Mouse (Mus musculus) heart, embryonic 16.5 days (tissue): ENCODE data around the gene Mid1. TPM values are rescaled to one million over a fixed set of nuclear protein-coding genes. Genes with fewer than 3 reads are reported as not detected.
"Not testable (repeated sequence)": the region's sequence is repeated elsewhere in the genome, so short reads cannot be mapped to it uniquely, and the experiment has no call there.

Source experiments
- ATAC-seq: fragments of 200-750 bp; cut with Nextera tagmentation; replicated peaks from 2 replicates; pipeline ENCODE4 v1.8.0; 2017; ENCODE audit warnings: moderate number of reproducible peaks; ENCODE audit not compliant: insufficient read depth, low FRiP score; ENCODE audit errors: extremely low read depth
- H3K27ac ChIP-seq: fragments of 300-500 bp; sonication (generic); 2 replicates; pipeline ENCODE4 v1.5.1; 2014; ENCODE audit warnings: mild to moderate bottlenecking, low read length, control low read depth, moderate library complexity
- H3K27me3 ChIP-seq: fragments of 300-500 bp; sonication (generic); 2 replicates; pipeline ENCODE4 v1.6.1; 2014; ENCODE audit warnings: low read length, mixed read lengths; ENCODE audit not compliant: control insufficient read depth, insufficient read depth
- H3K36me3 ChIP-seq: fragments of 300-500 bp; sonication (generic); 2 replicates; pipeline ENCODE4 v1.6.1; 2014; ENCODE audit not compliant: control insufficient read depth, insufficient read depth
- H3K4me1 ChIP-seq: fragments of 300-500 bp; sonication (generic); 2 replicates; pipeline ENCODE4 v1.6.1; 2014; ENCODE audit warnings: low read length, mixed read lengths; ENCODE audit not compliant: control insufficient read depth, insufficient read depth
- H3K4me2 ChIP-seq: fragments of 300-500 bp; sonication (generic); 2 replicates; pipeline ENCODE4 v1.6.1; 2014; ENCODE audit warnings: low read depth, mild to moderate bottlenecking, control low read depth, low read length
- H3K4me3 ChIP-seq: fragments of 300-500 bp; sonication (generic); 2 replicates; pipeline ENCODE4 v1.5.1; 2014; ENCODE audit warnings: mild to moderate bottlenecking, control low read depth, low read length
- H3K9ac ChIP-seq: fragments of 300-500 bp; sonication (generic); 2 replicates; pipeline ENCODE4 v1.6.1; 2014; ENCODE audit warnings: low read length, control low read depth
- H3K9me3 ChIP-seq: fragments of 300-500 bp; sonication (generic); replicated peaks from 2 replicates; pipeline ENCODE4 v1.6.1; 2016; ENCODE audit warnings: low read length; ENCODE audit not compliant: control insufficient read depth
- WGBS: fragments of 180-500 bp; shearing (Covaris S2); extraction: QIAGEN DNeasy Blood & Tissue Kit; methylation state at CpG from one replicate; pipeline ENCODE4 v1.1.7; 2014; 5-methylcytosine and 5-hydroxymethylcytosine counted together
- polyA plus RNA-seq: library from polyadenylated mRNA; unstranded; fragments of >200 nt; fragmentation: Nextera tagmentation; extraction: Ambion mirVana; gene quantifications from 2 replicates; pipeline ENCODE4 v1.2.1, GENCODE M21; 2015

Gene Mid1
- polyA plus RNA-seq, 1 experiment from 2014 or later: 6.2 TPM

DNA sequence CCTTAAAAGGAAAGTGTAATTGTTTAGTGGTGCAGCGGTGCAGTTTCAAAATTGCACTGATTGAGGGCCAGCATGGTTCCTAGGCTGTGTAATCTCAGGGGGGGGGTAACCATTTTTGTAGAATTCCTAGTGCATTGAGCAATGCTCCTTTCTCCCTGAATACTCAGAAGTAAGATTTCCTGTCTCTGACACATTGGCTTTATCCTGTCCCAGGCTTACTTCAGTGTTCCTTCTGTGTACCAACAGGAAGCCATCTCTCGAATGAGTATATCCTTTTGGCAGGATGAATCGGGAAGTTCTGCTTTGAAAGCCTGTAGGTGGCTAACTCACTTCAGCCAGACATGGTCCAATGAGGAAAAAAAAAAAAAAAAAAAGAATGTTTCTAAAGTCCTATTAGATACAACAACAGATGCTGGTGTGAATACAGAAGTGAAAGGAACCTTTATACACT is 290.7 kb downstream of the Mid1 start:
- H3K9me3 ChIP-seq, H3K4me3 ChIP-seq, H3K4me2 ChIP-seq, H3K27me3 ChIP-seq, H3K9ac ChIP-seq: not testable (repeated sequence)
- 62% methylated on average over 3 of the region's 3 CpGs for WGBS
- peak; percentile 33; the same call in 1 of the 2 replicates for ATAC-seq
- Histone ChIP-seq H3K27ac (peak overlapping the region; percentile 37), H3K4me1 (peaks cover 13% of the 10 kb centered on the region; the same call in 1 of the 2 replicates), H3K36me3 (peaks cover 13% of the 10 kb centered on the region; the same call in 1 of the 2 replicates)

DNA sequence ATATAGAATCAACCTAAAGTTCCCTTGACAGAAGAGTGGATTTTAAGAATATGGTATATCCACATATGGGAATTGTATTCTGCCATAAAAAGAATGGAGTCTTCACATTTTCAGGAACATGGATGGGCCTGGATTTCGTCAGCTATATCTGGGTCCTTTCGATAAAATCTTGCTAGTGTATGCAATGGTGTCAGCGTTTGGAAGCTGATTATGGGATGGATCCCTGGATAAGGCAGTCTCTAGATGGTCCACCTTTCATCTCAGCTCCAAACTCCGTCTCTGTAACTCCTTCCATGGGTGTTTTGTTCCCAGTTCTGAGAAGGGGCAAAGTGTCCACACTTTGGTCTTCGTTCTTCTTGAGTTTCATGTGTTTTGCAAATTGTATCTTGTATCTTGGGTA is 291.3 kb downstream of the Mid1 start:
- not testable (repeated sequence) for H3K27me3 ChIP-seq, H3K4me2 ChIP-seq, H3K4me3 ChIP-seq, ATAC-seq, H3K9ac ChIP-seq, H3K27ac ChIP-seq, H3K9me3 ChIP-seq
- WGBS: 61% methylated on average over 5 of the region's 5 CpGs
- peaks cover 13% of the 10 kb centered on the region; the same call in 1 of the 2 replicates for H3K4me1 ChIP-seq
- peaks cover 14% of the 10 kb centered on the region; the same call in 1 of the 2 replicates for H3K36me3 ChIP-seq

GRCm38 (mm10) chrX:169977856-169978435 is 292.9 kb downstream of the Mid1 start:
- Histone ChIP-seq H3K27ac (peak overlapping the region; percentile 72), H3K36me3 (peaks cover 27% of the 10 kb centered on the region), H3K9me3 (peaks cover 13% of the 10 kb centered on the region), H3K4me2 (peak overlapping the region; percentile 36; the same call in 1 of the 2 replicates), H3K4me1 (peaks cover 13% of the 10 kb centered on the region; the same call in 1 of the 2 replicates)
- H3K27me3 ChIP-seq, H3K4me3 ChIP-seq, ATAC-seq, H3K9ac ChIP-seq: not testable (repeated sequence)
- WGBS: 81% methylated on average over 7 of the region's 7 CpGs

DNA sequence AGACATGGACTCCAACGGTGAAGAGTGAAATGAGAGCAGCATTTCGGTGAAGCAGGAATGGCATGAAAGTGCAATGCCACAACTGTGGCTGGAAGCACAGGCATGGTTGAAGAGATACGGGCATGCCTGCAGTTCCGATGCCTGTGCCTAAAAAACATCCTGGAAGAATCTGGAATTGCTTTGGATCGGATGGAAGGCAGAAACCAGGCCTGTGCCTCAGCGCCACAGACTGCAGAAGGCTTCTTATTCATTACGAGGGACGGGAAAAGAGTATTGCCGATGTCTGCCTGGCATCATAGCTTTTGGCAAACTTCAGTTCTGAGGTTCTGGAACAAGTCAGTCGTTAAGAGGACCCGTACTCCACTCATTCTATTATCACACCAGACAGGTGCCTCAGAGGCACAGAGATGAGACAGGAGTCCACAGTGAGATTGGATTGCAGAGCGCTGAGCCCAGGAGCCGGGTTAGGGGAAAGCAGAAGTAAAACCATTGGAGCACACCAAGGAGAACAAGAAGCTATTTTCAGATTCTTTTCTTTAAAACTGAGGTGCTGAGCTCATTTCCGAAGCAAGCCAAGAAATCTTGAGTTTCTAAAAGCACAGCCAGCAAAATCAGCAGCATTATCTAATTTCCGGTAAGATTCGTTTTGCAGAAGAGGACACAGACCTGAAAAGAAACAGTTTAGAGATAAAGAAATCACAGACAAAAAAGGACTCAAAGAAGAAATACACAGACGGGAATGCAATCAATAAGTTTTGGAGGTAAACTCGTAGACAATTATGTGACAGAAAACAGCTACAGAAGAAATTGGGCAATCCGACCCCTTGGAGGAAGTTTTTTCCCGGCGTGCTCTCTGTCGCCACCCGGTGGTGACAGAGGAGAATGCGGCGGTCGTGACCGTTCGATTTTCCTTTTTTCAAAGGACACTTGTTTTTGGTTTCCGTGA is 293.7 kb downstream of the Mid1 start:
- peaks cover 19% of the 10 kb centered on the region for H3K9me3 ChIP-seq
- peaks cover 33% of the 10 kb centered on the region for H3K36me3 ChIP-seq
- peak overlapping the region; percentile 72 for H3K27ac ChIP-seq
- ATAC-seq, H3K27me3 ChIP-seq: not testable (repeated sequence)
- WGBS: 56% methylated on average over 29 of the region's 29 CpGs
- peak overlapping the region; percentile 36 for H3K4me2 ChIP-seq
- peak overlapping the region; percentile 13 for H3K4me3 ChIP-seq
- H3K9ac ChIP-seq: peak overlapping the region; percentile 13
- H3K4me1 ChIP-seq: peaks cover 13% of the 10 kb centered on the region; the same call in 1 of the 2 replicates

GRCm38 (mm10) chrX:169979461-169980202 is 294.6 kb downstream of the Mid1 start:
- Histone ChIP-seq H3K4me2 (peak overlapping the region; percentile 23), H3K4me1 (peaks cover 10% of the 10 kb centered on the region; the same call in 1 of the 2 replicates), H3K9me3 (peaks cover 24% of the 10 kb centered on the region), H3K36me3 (peaks cover 41% of the 10 kb centered on the region), H3K4me3 (peak overlapping the region; percentile 2)
- not testable (repeated sequence) for H3K9ac ChIP-seq, ATAC-seq, H3K27ac ChIP-seq, H3K27me3 ChIP-seq
- 77% methylated on average over 20 of the region's 20 CpGs for WGBS

GRCm38 (mm10) chrX:169980203-169980556 is 295.2 kb downstream of the Mid1 start:
- H3K4me2 ChIP-seq: not testable (repeated sequence)

GRCm38 (mm10) chrX:169980809-169981289 is 295.9 kb downstream of the Mid1 start:
- WGBS: 68% methylated on average over 12 of the region's 12 CpGs
- peaks cover 49% of the 10 kb centered on the region for H3K36me3 ChIP-seq
- ATAC-seq: no peak
- H3K4me1 ChIP-seq: peaks cover 10% of the 10 kb centered on the region; the same call in 1 of the 2 replicates
- H3K27ac ChIP-seq: peak overlapping the region; percentile 56
- H3K4me3 ChIP-seq: no peak overlapping the region
- peaks cover 35% of the 10 kb centered on the region for H3K9me3 ChIP-seq
- H3K27me3 ChIP-seq: no peaks in the 10 kb centered on the region
- H3K9ac ChIP-seq: no peak overlapping the region
- H3K4me2 ChIP-seq: peak overlapping the region; percentile 9

More at GRCm38 (mm10) chrX:169980203-169980556, 295.2 kb downstream of the Mid1 start:
- peaks cover 44% of the 10 kb centered on the region for H3K36me3 ChIP-seq
- ATAC-seq, H3K4me3 ChIP-seq, H3K27me3 ChIP-seq, H3K9ac ChIP-seq: not testable (repeated sequence)
- H3K9me3 ChIP-seq: peaks cover 30% of the 10 kb centered on the region
- peak overlapping the region; percentile 56 for H3K27ac ChIP-seq
- H3K4me1 ChIP-seq: peaks cover 10% of the 10 kb centered on the region; the same call in 1 of the 2 replicates
- 61% methylated on average over 6 of the region's 6 CpGs for WGBS

DNA sequence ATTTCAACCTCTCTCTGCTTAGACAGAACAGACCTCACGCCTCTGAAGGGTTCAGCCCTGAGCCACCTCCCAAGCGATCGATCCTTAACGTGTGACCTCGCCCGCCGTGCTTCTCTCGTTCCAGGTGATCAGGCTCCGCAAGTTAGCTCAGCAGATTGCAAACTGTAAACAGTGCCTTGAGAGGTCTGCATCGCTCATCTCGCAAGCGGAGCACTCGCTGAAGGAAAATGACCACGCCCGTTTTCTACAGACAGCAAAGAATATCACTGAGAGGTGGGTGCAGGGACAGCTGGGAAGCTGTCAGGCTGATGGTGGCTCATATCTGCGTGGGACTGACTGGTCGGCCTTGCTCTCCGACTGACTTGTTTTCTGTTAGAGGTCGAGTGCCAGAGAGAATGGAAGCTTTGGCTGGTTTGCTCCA is 296.8 kb downstream of the Mid1 start:
- WGBS: 81% methylated on average over 19 of the region's 19 CpGs
- ATAC-seq: peak; percentile 15; the same call in 1 of the 2 replicates
- H3K4me3 ChIP-seq: not testable (repeated sequence)

More for the DNA sequence above, 296.8 kb downstream of the Mid1 start:
- H3K36me3 ChIP-seq: peaks cover 55% of the 10 kb centered on the region
- peaks cover 10% of the 10 kb centered on the region; the same call in 1 of the 2 replicates for H3K4me1 ChIP-seq
- H3K27ac ChIP-seq, H3K9ac ChIP-seq, H3K4me2 ChIP-seq, H3K27me3 ChIP-seq: not testable (repeated sequence)
- H3K9me3 ChIP-seq: peaks cover 40% of the 10 kb centered on the region
